Comparison of ENCODE assay signal across 7 mouse cellular contexts in the genomic region with DNA sequence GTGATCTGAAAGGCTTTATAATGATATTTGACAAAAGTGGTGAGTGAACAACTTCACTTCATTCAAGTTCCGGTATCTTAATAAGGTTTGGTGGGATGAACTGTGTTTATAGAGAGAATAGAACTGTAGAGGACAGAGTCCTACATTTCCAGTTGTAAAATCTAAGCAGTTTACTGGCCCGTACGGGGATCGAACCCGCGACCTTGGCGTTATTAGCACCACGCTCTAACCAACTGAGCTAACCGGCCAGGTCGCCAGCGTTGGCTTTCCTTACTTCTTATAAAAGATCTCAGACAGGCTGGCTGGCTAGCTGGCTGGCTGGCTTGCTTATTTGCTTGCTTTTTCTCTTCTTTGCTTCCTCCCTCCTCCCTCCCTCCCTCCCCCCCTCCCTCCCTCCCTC. TPM values are rescaled to one million over a fixed set of nuclear protein-coding genes. Genes with fewer than 3 reads are reported as not detected.
DNase-seq lines count a peak whose midpoint lies in the region; ATAC-seq lines count a peak whose summit lies in the region.

No protein-coding gene starts in this region.

- H3K27me3 ChIP-seq in limb, embryonic 10.5 days (ENCODE audit: low read depth, poor library complexity, severe bottlenecking) = no peaks in the 10 kb centered on the region
- H3K27me3 ChIP-seq in midbrain, embryonic 12.5 days = no peaks in the 10 kb centered on the region; the same call in 1 of the 2 replicates

- 0 out of 2 replicates have a peak overlapping the region, but pooled peaks have one; percentile 41 for H3K9ac ChIP-seq in midbrain, embryonic 12.5 days (replicated peaks)

- peak; percentile 89 for DNase-seq in ZHBTc4 (ENCODE audit: low read depth, low spot score)
- DNase-seq in cerebellum, postnatal 25 days = peak; percentile 91 to 92
- peak; percentile 30 to 35 for DNase-seq in gastrocnemius, postnatal 36 days
- DNase-seq in kidney, adult 18-20 months = peak; percentile 80
- peak; percentile 91 for DNase-seq in limb, embryonic 10.5 days (ENCODE audit: low spot score)
- DNase-seq in spleen, adult 18-20 months = peak; percentile 64 to 70

- WGBS in limb, embryonic 10.5 days = under 1% methylated on average over 11 of the region's 11 CpGs
- under 1% methylated on average over 11 of the region's 11 CpGs for WGBS in midbrain, embryonic 12.5 days

- H3K4me2 ChIP-seq in midbrain, embryonic 12.5 days (replicated peaks) = peak overlapping the region; percentile 44

- no peaks in the 10 kb centered on the region for H3K36me3 ChIP-seq in limb, embryonic 10.5 days
- H3K36me3 ChIP-seq in midbrain, embryonic 12.5 days = no peaks in the 10 kb centered on the region

- no peaks in the 10 kb centered on the region for H3K9me3 ChIP-seq in limb, embryonic 10.5 days (replicated peaks)
- no peaks in the 10 kb centered on the region for H3K9me3 ChIP-seq in midbrain, embryonic 12.5 days

- H3K4me3 ChIP-seq in limb, embryonic 10.5 days = peak overlapping the region; percentile 55
- H3K4me3 ChIP-seq in midbrain, embryonic 12.5 days = peak overlapping the region; percentile 43

- no peaks in the 10 kb centered on the region for H3K4me1 ChIP-seq in limb, embryonic 10.5 days
- H3K4me1 ChIP-seq in midbrain, embryonic 12.5 days = no peaks in the 10 kb centered on the region

- 0 out of 2 replicates have a peak overlapping the region, but pooled peaks have one; percentile 1 for H3K27ac ChIP-seq in limb, embryonic 10.5 days
- H3K27ac ChIP-seq in midbrain, embryonic 12.5 days (replicated peaks) = no peak overlapping the region

- peak; percentile 38; the same call in 1 of the 2 replicates for ATAC-seq in midbrain, embryonic 12.5 days (ENCODE audit: low FRiP score, low read depth)

- intact Hi-C loops in gastrocnemius, postnatal 36 days (cut with DNase I) = loop anchor here (10.0 kb wide), 2 partner anchors 140 to 170 kb away; partner anchors contain the start of genes Hist1h2ai, Hist1h2bl and Hist1h3h

RNA-seq across cellular contexts. Expression of gene Hist1h2br, which starts 21.6 kb away (rescaled TPM):
- 10 to 100 TPM; 19.2 to 22.2 TPM for total RNA-seq in gastrocnemius, postnatal 36 days (2021)
- 19.4 and 23.0 TPM in 2 replicates for polyA plus RNA-seq in limb, embryonic 10.5 days (2016; fragmentation: Nextera tagmentation; extraction: Ambion mirVana)
- 17.6 and 23.0 TPM in 2 replicates for polyA plus RNA-seq in midbrain, embryonic 12.5 days (2016; fragmentation: Nextera tagmentation; extraction: Ambion mirVana)

RNA-seq across cellular contexts. Expression of gene Hist1h2ap, which starts 21.8 kb away (rescaled TPM):
- total RNA-seq in gastrocnemius, postnatal 36 days (2021) = 10 to 100 TPM; 11.5 to 14.3 TPM
- polyA plus RNA-seq in limb, embryonic 10.5 days (2016; fragmentation: Nextera tagmentation; extraction: Ambion mirVana) = 6,450 and 6,557 TPM in 2 replicates
- 4,827 and 5,103 TPM in 2 replicates for polyA plus RNA-seq in midbrain, embryonic 12.5 days (2016; fragmentation: Nextera tagmentation; extraction: Ambion mirVana)

RNA-seq across cellular contexts. Expression of gene Hist1h4n, which starts 23.1 kb away (rescaled TPM):
- not detected for total RNA-seq in gastrocnemius, postnatal 36 days (2021)
- polyA plus RNA-seq in limb, embryonic 10.5 days (2016; fragmentation: Nextera tagmentation; extraction: Ambion mirVana) = 10.5 and 11.5 TPM in 2 replicates
- 11.5 and 17.5 TPM in 2 replicates for polyA plus RNA-seq in midbrain, embryonic 12.5 days (2016; fragmentation: Nextera tagmentation; extraction: Ambion mirVana)

RNA-seq across cellular contexts. Expression of gene Hist1h4m, which starts 43.6 kb away (rescaled TPM):
- total RNA-seq in gastrocnemius, postnatal 36 days (2021) = 10 to 100 TPM; 61.4 to 75.8 TPM
- not detected in 2 replicates for polyA plus RNA-seq in limb, embryonic 10.5 days (2016; fragmentation: Nextera tagmentation; extraction: Ambion mirVana)
- not detected in 2 replicates for polyA plus RNA-seq in midbrain, embryonic 12.5 days (2016; fragmentation: Nextera tagmentation; extraction: Ambion mirVana)

RNA-seq across cellular contexts. Expression of gene Hist1h2ao, which starts 44.9 kb away (rescaled TPM):
- total RNA-seq in gastrocnemius, postnatal 36 days (2021) = 1 to 10 TPM in 1 of 2 experiments, under 1 TPM in 1; 0.81 to 6.5 TPM
- polyA plus RNA-seq in limb, embryonic 10.5 days (2016; fragmentation: Nextera tagmentation; extraction: Ambion mirVana) = 2.0 and 2.1 TPM in 2 replicates
- polyA plus RNA-seq in midbrain, embryonic 12.5 days (2016; fragmentation: Nextera tagmentation; extraction: Ambion mirVana) = not detected in 2 replicates

Comparison
In these comparisons a context has a peak if more than half of its experiments do, and no peak if none do; other contexts are left out.
1. DNase-seq: peak in every context shown above with its lines; median percentile 92 in cerebellum, postnatal 25 days; 91 in limb, embryonic 10.5 days; 89 in ZHBTc4; 80 in kidney, adult 18-20 months; 67 in spleen, adult 18-20 months; 32 in gastrocnemius, postnatal 36 days.